Mouse (Mus musculus) CH12.LX (cell line): ENCODE measurements around the gene Kcnip4. TPM values are rescaled to one million over a fixed set of nuclear protein-coding genes. Genes with fewer than 3 reads are reported as not detected.

Experiments used
- DNase-seq: peaks from one replicate; pipeline ENCODE4 v3.0.0-alpha.2; 2013; ENCODE audit errors: extremely low read depth
- H3K27ac ChIP-seq: 2 replicates; pipeline ENCODE4 v1.5.1; 2012; ENCODE audit warnings: low read depth, mild to moderate bottlenecking, control low read depth, moderate library complexity; ENCODE audit not compliant: insufficient read depth
- H3K27me3 ChIP-seq: replicated peaks from 2 replicates; pipeline ENCODE3; 2012; ENCODE audit warnings: inconsistent platforms
- H3K36me3 ChIP-seq, 2 experiments: replicated peaks in 1 of 2; 2 replicates each; pipeline versions ENCODE3 to v1.6.1; 2012; ENCODE audit warnings: inconsistent platforms in 1 of 2, low read length in 1 of 2, mild to moderate bottlenecking in 1 of 2, mixed read lengths in 1 of 2, moderate library complexity in 1 of 2; ENCODE audit not compliant: control insufficient read depth in 1 of 2, insufficient read depth in 1 of 2
- H3K4me1 ChIP-seq, 2 experiments: 2 replicates each; pipeline ENCODE4 v1.6.1; 2012; ENCODE audit warnings: inconsistent platforms in 1 of 2, moderate library complexity in 1 of 2; ENCODE audit not compliant: insufficient read depth in 2 of 2, control insufficient read depth in 1 of 2
- H3K4me2 ChIP-seq: 2 replicates; pipeline ENCODE4 v1.6.1; 2012; ENCODE audit warnings: low read depth, mild to moderate bottlenecking, control low read depth; ENCODE audit not compliant: poor library complexity, insufficient read depth, severe bottlenecking
- H3K4me3 ChIP-seq, 3 experiments: fragments of 150-350 bp in 1 of 3; sonication (generic) in 1 of 3; replicated peaks in 1 of 3; 2 replicates each; pipeline versions ENCODE3 to v1.5.1; 2011 to 2012; ENCODE audit warnings: low read depth in 2 of 3, low read length in 2 of 3, mild to moderate bottlenecking in 2 of 3, moderate library complexity in 2 of 3, control low read depth in 1 of 3, improper control_type of control experiment in 1 of 3, inconsistent platforms in 1 of 3, mixed read lengths in 1 of 3; ENCODE audit not compliant: poor library complexity in 1 of 3
- H3K79me2 ChIP-seq: replicated peaks from 2 replicates; pipeline ENCODE4 v1.6.1; 2012; ENCODE audit warnings: mild to moderate bottlenecking, moderate library complexity; ENCODE audit not compliant: control insufficient read depth, poor library complexity, insufficient read depth, severe bottlenecking; ENCODE audit errors: extremely low read depth
- H3K9ac ChIP-seq: 2 replicates; pipeline ENCODE4 v1.6.1; 2012; ENCODE audit warnings: low read depth, mild to moderate bottlenecking, control low read depth, moderate library complexity; ENCODE audit not compliant: insufficient read depth
- H3K9me3 ChIP-seq: replicated peaks from 2 replicates; pipeline ENCODE3; 2012; ENCODE audit warnings: low read length, inconsistent platforms, mixed read lengths
- BHLHE40 ChIP-seq: IDR thresholded peaks from 2 replicates; pipeline ENCODE4 v1.6.1; 2011; ENCODE audit warnings: mild to moderate bottlenecking, low read depth, low read length, improper control_type of control experiment
- CHD1 ChIP-seq: IDR thresholded peaks from 2 replicates; pipeline ENCODE4 v1.6.1; 2012; ENCODE audit warnings: low read depth, low read length, improper control_type of control experiment, inconsistent platforms
- HCFC1 ChIP-seq: IDR thresholded peaks from 2 replicates; pipeline ENCODE4 v1.6.1; 2012; ENCODE audit warnings: low read depth, mild to moderate bottlenecking, inconsistent platforms, low read length, improper control_type of control experiment
- IRF4 ChIP-seq: IDR thresholded peaks from 2 replicates; pipeline ENCODE4 v1.6.1; 2014; ENCODE audit warnings: low read depth, mild to moderate bottlenecking, inconsistent platforms, low read length, improper control_type of control experiment
- JUN ChIP-seq: IDR thresholded peaks from 2 replicates; pipeline ENCODE4 v1.6.1; 2011; ENCODE audit warnings: low read depth, mild to moderate bottlenecking, low read length, improper control_type of control experiment, moderate library complexity; ENCODE audit not compliant: insufficient read depth
- KAT2A ChIP-seq: IDR thresholded peaks from 2 replicates; pipeline ENCODE4 v1.6.1; 2012; ENCODE audit warnings: low read length, improper control_type of control experiment, inconsistent platforms; ENCODE audit not compliant: insufficient replicate concordance
- MAFK ChIP-seq: IDR thresholded peaks from 2 replicates; pipeline ENCODE4 v1.6.1; 2011; ENCODE audit warnings: low read length, improper control_type of control experiment; ENCODE audit not compliant: insufficient replicate concordance
- MAZ ChIP-seq: IDR thresholded peaks from 2 replicates; pipeline ENCODE4 v1.6.1; 2012; ENCODE audit warnings: low read depth, mild to moderate bottlenecking, inconsistent platforms, low read length, improper control_type of control experiment, moderate library complexity
- MXI1 ChIP-seq: IDR thresholded peaks from 2 replicates; pipeline ENCODE4 v1.6.1; 2011; ENCODE audit warnings: mild to moderate bottlenecking, low read depth, low read length, improper control_type of control experiment
- NELFE ChIP-seq: IDR thresholded peaks from 2 replicates; pipeline ENCODE4 v1.6.1; 2011; ENCODE audit warnings: low read depth, low read length, improper control_type of control experiment
- NRF1 ChIP-seq: IDR thresholded peaks from 2 replicates; pipeline ENCODE4 v1.6.1; 2014; ENCODE audit warnings: low read depth, mild to moderate bottlenecking, inconsistent platforms, low read length, improper control_type of control experiment, moderate library complexity
- PAX5 ChIP-seq: IDR thresholded peaks from 2 replicates; pipeline ENCODE4 v1.6.1; 2012; ENCODE audit warnings: low read length, inconsistent platforms, mixed read lengths
- POLR2A ChIP-seq: IDR thresholded peaks from 2 replicates; pipeline ENCODE4 v1.6.1; 2011; ENCODE audit warnings: low read depth, mild to moderate bottlenecking, improper control_type of control experiment, low read length
- SIN3A ChIP-seq: IDR thresholded peaks from 2 replicates; pipeline ENCODE4 v1.6.1; 2012; ENCODE audit warnings: low read length, improper control_type of control experiment, inconsistent platforms
- SMC3 ChIP-seq: IDR thresholded peaks from 2 replicates; pipeline ENCODE4 v1.6.1; 2011; ENCODE audit warnings: low read depth, low read length, improper control_type of control experiment
- TBP ChIP-seq: conservative IDR thresholded peaks from 2 replicates; pipeline ENCODE4 v1.6.1; 2011; ENCODE audit warnings: low read depth, low read length, improper control_type of control experiment
- USF1 ChIP-seq: IDR thresholded peaks from 2 replicates; pipeline ENCODE4 v1.6.1; 2014; ENCODE audit warnings: low read depth, mild to moderate bottlenecking, inconsistent platforms, low read length, improper control_type of control experiment
- USF2 ChIP-seq: conservative IDR thresholded peaks from 2 replicates; pipeline ENCODE4 v1.6.1; 2011; ENCODE audit warnings: low read depth, low read length, improper control_type of control experiment
- ZMIZ1 ChIP-seq: IDR thresholded peaks from 2 replicates; pipeline ENCODE4 v1.6.1; 2012; ENCODE audit warnings: low read depth, mild to moderate bottlenecking, inconsistent platforms, low read length, improper control_type of control experiment
- dilution Hi-C: fragments of 300-500 bp; cut with MboI; formaldehyde crosslinking; loops from 2 replicates; pipeline ENCODE4 v1.14.3; 2020; ENCODE audit warnings: low sequenced_read_pairs; ENCODE audit not compliant: extremely low pct_unique_long_range_greater_than_20kb, extremely low pct_ligation_motif_present
- in situ Hi-C: fragments of 300-500 bp; cut with MboI; formaldehyde crosslinking; loops from 3 replicates; pipeline ENCODE4 v1.14.3; 2019; ENCODE audit warnings: low sequenced_read_pairs, low pct_ligation_motif_present, low pct_unique_long_range_greater_than_20kb, mixed read lengths
- polyA plus RNA-seq: library from polyadenylated mRNA; unstranded; fragments of >175 nt; gene quantifications from 2 replicates; pipeline ENCODE4 v1.2.1, GENCODE M21; 2012; ENCODE audit warnings: low read depth; ENCODE audit not compliant: insufficient read length
- total RNA-seq, 2 experiments: library from RNA; depleted of rRNA; stranded (reverse); fragments of 300-350 nt in 1 of 2; fragments of >200 nt in 1 of 2; gene quantifications; 2 replicates each; pipeline ENCODE4 v1.2.3; 2012 to 2014

Kcnip4 gene
- total and polyA plus RNA-seq, 3 experiments = 0.80 TPM; not detected in 2

DNA sequence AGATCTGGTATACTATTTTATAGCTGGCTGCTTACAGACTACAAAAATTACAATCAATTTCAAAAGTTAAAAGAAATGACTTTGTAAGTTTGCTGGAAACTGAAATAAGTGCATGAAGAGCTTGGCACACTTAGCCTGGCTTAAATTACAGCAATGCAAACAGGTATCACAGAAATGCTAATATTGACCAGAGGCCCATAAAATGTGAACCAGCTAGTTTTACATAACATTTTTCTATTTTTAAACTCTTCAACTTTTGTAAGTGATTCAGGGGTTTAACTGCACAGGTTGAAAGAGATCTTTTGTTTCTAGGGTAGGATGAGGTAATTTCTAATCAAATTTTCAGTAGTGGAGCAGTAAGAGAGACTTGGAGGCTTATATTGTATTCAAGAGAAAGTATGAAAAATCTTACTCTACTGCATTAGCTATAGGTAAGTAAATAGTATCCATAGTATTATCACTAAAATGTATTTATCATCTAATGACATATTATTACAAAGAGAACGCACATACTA lies 535.5 kb downstream of the Kcnip4 start:
- no peak for DNase-seq
- dilution Hi-C loops = no loop called here
- Histone ChIP-seq H3K4me3 (no peak overlapping the region), H3K79me2 (no peaks in the 10 kb centered on the region), H3K9me3 (peaks cover 17% of the 10 kb centered on the region), H3K27me3 (no peaks in the 10 kb centered on the region), H3K4me1 (no peaks in the 10 kb centered on the region), H3K36me3 (no peaks in the 10 kb centered on the region), H3K4me2 (no peak overlapping the region), H3K27ac (no peak overlapping the region), H3K9ac (no peak overlapping the region)
- TF ChIP-seq NRF1 (no peak), POLR2A (no peak), SIN3A (no peak), USF2 (no peak), ZMIZ1 (no peak)
- in situ Hi-C loops = no loop called here

DNA sequence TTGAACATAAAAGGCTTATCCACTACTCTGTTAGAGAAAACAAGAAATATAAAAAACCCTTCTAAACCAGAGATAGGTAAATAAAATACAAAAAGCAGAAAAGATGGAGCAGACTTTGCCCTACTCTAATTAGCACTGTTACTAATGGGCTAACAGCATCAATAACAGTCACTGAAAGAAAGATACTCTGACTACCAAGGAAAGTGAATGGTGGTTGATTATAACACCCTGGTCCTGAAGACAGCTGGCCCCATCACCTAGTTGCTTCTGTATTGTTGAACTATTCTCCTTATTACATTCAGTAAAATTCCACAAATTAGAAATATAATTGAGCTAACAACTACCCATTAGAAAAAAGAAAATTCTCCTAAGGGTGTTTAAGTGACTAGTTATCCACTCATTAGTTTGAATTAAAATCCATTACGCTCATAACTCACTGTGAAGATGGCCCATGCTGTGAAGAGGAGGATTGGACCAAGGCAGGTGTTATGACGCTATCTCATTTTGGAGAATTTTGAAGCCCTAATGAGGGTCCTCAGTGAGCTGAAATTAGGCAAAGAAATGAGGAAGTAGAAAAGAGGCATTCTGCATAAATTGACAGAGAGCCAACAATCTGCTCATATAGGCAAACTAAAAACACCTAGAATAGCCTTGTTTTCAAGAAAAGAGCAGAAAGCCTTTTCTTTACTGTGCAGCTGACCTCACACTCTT lies 582.2 kb downstream of the Kcnip4 start:
- DNase-seq = no peak
- no peaks in the 10 kb centered on the region for H3K4me1 ChIP-seq

DNA sequence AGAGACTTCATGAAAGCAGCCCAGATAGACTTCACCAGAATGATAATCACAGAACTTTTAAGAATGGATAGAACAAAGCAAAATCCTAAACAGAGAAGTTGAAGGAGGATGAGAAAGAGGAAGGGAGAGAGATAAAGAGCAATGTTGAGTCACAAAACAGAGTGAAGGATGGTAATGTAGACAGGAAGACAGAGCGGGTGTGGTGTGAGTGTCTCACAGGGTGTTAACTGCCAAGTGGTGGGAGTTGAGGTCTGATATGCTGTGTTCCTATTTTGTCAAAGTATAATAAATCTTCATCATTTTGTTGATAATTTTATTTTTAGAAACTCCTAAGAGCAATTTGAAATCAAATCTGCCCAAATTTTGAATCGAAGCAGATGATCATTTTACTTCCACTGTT lies 592.8 kb downstream of the Kcnip4 start:
- Histone ChIP-seq H3K4me1 (no peaks in the 10 kb centered on the region), H3K9me3 (peaks cover 18% of the 10 kb centered on the region), H3K79me2 (no peaks in the 10 kb centered on the region), H3K4me3 (no peak overlapping the region), H3K36me3 (no peaks in the 10 kb centered on the region), H3K27me3 (no peaks in the 10 kb centered on the region), H3K27ac (no peak overlapping the region), H3K9ac (no peak overlapping the region), H3K4me2 (no peak overlapping the region)
- DNase-seq = no peak
- dilution Hi-C loops = no loop called here
- in situ Hi-C loops = no loop called here
- TF ChIP-seq JUN (no peak), NELFE (no peak), PAX5 (no peak), HCFC1 (no peak), MXI1 (no peak), SMC3 (no peak), CHD1 (no peak), POLR2A (no peak)

More for the DNA sequence above, 582.2 kb downstream of the Kcnip4 start:
- Histone ChIP-seq H3K9me3 (peaks cover 32% of the 10 kb centered on the region), H3K36me3 (no peaks in the 10 kb centered on the region), H3K27me3 (no peaks in the 10 kb centered on the region), H3K4me2 (no peak overlapping the region), H3K9ac (no peak overlapping the region), H3K27ac (no peak overlapping the region), H3K4me3 (no peak overlapping the region), H3K79me2 (no peaks in the 10 kb centered on the region)
- in situ Hi-C loops (no loop called here), dilution Hi-C loops (no loop called here)
- no peak for TF ChIP-seq SIN3A
- no peak for TF ChIP-seq KAT2A
- TF ChIP-seq NELFE = no peak
- TF ChIP-seq IRF4 = no peak
- TF ChIP-seq USF1 = no peak
- TF ChIP-seq BHLHE40 = no peak
- TF ChIP-seq MAZ = no peak
- TF ChIP-seq TBP = no peak
- TF ChIP-seq MAFK = no peak
